Mouse (Mus musculus): Measurements from ENCODE around the gene Nup54.

The Nup54 gene

DNA sequence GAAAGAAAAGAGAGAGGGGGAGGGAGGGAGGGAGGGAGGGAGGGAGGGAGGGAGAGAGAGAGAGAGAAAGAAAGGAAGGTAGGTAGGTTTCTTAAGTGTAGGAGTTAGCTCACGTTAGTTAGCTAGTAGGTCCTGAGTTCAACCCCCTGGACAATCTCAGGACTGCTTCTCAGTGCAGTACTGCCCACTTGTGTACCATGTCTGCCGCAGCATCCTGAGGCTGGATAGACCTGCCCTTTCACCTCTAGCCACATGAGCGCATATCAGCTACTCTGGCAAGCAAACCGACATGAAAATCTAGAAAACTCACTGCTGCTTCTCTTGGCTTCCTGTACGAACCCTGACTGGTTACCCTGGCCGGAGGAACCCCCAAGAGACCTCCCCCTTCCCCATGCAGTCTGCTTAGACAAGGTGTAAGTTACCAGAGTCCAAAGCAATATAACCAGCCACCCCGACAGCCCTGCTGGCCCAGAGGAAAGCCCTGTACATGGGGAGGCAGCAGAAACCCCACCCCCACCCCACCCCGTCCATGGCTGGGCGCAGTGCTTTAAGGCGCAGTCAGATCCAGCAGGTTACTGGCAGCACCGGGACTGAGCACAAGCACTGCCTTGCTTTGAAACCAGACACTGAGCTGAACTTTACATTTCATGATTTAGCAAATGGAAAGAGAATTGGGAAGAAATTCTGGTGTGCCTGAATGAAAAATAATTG, 21.6 kb downstream of the Nup54 start:
- peak; percentile 30 for DNase-seq (ENCODE audit: low read depth, low spot score)

DNA sequence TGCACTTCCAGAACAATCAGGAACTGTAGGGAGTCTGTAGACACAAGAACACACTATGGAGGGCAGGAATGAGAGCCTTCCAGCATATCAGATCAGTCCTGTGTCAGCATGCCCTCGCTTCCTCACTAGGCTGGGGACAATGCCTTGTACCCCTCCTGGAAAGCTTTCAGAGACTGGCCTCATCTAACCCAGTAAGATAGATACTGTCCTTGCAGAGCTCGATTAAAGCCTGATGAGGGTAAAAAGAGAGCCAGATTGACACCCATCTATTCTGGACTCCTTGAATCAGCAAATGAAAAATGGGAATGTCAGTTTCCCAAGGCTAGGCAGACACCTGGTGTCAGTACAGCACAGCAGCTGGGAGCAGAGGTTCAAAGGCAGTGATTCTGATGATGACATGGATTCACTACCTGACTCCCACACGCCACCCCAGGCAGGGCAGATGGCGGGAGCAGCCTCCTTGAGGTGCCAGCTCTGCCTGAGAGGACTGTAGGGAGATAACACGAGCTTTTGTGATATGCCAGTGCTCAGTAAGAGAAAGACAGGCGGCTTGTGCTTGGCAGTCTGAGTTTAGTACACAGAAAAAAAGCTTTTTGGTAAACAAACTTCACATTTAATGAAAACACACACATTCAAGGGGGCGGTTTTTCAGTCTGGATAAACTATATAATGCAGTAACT, 23.4 kb downstream of the Nup54 start:
- DNase-seq (ENCODE audit: low read depth, low spot score): no peak

GRCm38 (mm10) chr5:92410486-92410885, 24.5 kb downstream of the Nup54 start:
- no peak for DNase-seq (ENCODE audit: low read depth, low spot score)

- DNase-seq (ENCODE audit: low read depth, low spot score): no peak
Observed at GRCm38 (mm10) chr5:92409361-92410155, 25.5 kb downstream of the Nup54 start.

DNA sequence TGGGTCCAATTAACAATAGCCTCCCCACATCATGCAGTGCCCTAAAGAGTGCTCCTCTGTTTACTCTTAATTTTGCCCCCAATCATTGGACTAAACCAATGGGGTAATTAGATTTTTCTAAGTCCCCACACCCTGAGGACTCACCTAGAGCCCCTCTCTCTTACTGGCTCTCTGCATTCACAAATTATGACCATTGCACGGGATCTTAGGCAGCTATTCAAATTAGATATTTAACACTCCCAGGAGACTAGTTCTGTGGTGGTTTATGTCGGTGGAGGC, 30.7 kb downstream of the Nup54 start:
- no peak for DNase-seq (ENCODE audit: low read depth, low spot score)

GRCm38 (mm10) chr5:92403562-92404399, 31.2 kb downstream of the Nup54 start:
- no peak for DNase-seq (ENCODE audit: low read depth, low spot score)

DNA sequence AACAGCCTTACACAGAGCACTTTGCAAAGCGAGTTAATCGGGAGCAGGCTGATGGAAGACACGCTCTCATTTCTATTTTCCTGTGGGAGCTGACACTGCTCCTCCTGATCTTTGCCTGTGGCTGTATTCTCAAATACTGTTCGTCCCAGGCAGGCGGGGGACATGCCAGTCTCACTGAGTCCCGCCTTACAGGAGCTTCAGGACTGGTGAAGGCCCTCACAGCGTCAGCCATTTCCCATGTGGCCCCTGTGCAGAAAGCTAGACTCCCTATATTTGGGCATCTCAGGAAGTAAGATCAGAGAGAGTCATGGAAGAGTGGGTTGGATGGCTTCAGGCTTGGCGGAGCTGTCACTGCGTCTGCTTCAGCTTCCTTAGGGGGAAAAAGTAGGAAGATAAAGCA, 32.2 kb downstream of the Nup54 start:
- DNase-seq (ENCODE audit: low read depth, low spot score): no peak

DNA sequence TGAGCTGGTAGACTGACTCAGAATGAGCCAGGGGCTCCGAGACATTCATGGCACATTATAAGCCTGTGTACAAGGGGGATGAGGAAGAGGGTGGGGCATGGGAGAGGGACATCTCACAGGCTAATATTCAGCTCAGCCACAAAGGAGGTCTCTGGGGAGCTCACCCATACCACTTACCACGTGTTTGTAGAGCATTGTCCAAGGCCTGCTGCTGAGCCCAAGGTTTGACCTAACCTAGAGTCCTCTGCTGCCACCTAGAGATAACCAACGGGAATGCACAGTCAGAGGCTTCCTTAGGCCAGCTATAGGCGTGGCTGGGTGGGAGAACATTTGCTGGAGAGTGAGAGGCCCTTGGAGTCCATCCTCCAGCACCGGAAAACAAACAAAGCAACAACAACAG, 36.9 kb downstream of the Nup54 start:
- DNase-seq (ENCODE audit: low read depth, low spot score): peak; percentile 91

DNA sequence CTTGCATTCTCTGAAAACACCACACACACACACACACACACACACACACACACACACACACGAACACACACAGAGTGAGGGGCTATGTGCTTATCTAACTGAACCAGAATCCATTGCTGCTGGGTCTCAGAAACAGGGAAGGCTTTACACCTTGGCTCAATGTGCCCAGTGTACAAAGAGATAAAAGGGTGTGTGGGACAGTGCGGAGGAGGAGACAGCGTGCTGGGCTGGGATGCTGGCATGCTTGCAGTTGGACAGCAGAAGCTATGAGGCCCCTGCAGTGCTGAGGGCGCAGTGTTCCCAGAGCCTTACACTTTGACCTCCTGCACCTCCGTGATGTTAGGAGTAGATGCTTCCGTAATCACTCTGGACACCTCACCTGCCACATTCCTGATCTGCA, 38.5 kb downstream of the Nup54 start:
- DNase-seq (ENCODE audit: low read depth, low spot score): no peak

GRCm38 (mm10) chr5:92395764-92396163, 39.3 kb downstream of the Nup54 start:
- DNase-seq (ENCODE audit: low read depth, low spot score): no peak

- DNase-seq (ENCODE audit: low read depth, low spot score): no peak
Observed at GRCm38 (mm10) chr5:92393863-92394262, 41.2 kb downstream of the Nup54 start.

DNA sequence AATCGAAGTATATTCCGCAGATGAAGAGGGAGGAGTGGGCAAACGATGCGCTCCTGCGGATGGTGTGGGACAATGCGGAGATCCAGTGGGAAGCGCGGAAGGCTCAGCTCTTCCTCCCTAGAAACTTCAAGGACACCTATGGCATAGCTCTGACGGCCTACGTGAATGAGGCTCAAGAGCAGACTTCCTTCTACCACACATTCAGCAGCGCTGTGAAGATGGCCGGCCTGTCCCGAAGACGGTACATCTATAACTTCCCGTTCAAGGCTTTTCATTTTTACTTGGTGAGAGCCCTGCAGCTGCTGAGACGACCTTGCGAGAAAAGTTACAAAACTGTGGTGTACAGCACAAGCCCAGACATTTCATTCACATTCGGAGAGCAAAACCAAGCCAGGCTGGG, 42.5 kb downstream of the Nup54 start:
- DNase-seq (ENCODE audit: low read depth, low spot score): peak; percentile 27

DNA sequence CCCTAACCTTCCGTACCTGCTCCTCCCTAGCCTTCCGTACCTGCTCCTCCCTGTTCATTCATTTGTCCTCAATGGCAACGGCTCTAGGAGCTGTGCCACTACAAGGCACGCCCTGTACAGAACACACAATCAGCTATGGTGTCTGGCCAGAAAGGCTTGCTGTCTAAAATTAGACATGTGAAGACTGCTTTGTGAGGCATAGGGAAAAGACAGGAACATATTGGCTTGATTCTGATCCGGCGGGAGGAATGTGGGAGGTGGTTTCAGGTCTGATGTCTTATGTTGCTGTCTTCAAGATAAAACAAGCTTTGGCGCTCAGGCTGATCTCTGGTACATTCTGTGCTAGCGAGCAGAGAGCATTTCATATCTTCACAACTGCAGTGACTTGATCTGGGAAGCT, 44.4 kb downstream of the Nup54 start:
- no peak for DNase-seq (ENCODE audit: low read depth, low spot score)

- no peak for DNase-seq (ENCODE audit: low read depth, low spot score)
Observed at GRCm38 (mm10) chr5:92389977-92390376, 45.0 kb downstream of the Nup54 start.

- no peak for DNase-seq (ENCODE audit: low read depth, low spot score)
Observed at GRCm38 (mm10) chr5:92387433-92387832, 47.6 kb downstream of the Nup54 start.

GRCm38 (mm10) chr5:92386643-92387042, 48.4 kb downstream of the Nup54 start:
- DNase-seq (ENCODE audit: low read depth, low spot score): peak; percentile 33

- no peak for DNase-seq (ENCODE audit: low read depth, low spot score)
Observed at GRCm38 (mm10) chr5:92386102-92386501, 48.9 kb downstream of the Nup54 start.

- DNase-seq (ENCODE audit: low read depth, low spot score): peak; percentile 45
Observed at GRCm38 (mm10) chr5:92384855-92385254, 50.2 kb downstream of the Nup54 start.

DNA sequence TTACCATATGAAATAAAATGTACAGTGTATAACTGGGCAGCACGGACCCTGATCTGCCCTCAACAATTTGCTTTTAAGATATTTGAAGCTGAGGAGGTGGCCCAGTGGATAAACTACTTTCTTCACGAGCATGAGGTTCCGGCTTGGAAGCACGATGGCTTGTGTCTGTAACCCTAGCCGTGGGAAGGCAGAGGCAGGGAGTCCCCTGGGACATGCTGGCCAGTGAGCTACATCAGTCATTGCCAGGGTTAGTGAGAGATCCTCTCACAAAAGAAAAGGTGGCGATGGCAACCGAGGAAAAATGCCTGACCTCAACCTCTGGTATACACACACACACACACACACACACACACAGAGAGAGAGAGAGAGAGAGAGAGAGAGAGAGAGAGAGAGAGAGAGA, 51.3 kb downstream of the Nup54 start:
- DNase-seq (ENCODE audit: low read depth, low spot score): no peak

DNA sequence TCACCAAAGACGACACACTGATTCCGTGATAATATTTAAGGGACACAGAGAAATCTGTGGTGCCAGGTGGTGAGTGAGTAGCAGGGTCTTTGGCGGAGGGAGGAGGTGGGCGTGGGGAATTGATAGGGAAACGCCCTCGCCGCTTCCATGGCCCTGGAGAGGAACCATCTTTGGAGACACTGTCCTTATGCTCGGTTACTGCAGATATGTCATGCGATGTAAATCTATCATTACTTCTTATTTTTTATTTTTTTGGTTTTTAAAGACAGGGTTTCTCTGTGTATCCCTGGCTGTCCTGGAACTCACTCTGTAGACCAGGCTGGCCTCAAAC, 52.7 kb downstream of the Nup54 start:
- DNase-seq (ENCODE audit: low read depth, low spot score): no peak

DNA sequence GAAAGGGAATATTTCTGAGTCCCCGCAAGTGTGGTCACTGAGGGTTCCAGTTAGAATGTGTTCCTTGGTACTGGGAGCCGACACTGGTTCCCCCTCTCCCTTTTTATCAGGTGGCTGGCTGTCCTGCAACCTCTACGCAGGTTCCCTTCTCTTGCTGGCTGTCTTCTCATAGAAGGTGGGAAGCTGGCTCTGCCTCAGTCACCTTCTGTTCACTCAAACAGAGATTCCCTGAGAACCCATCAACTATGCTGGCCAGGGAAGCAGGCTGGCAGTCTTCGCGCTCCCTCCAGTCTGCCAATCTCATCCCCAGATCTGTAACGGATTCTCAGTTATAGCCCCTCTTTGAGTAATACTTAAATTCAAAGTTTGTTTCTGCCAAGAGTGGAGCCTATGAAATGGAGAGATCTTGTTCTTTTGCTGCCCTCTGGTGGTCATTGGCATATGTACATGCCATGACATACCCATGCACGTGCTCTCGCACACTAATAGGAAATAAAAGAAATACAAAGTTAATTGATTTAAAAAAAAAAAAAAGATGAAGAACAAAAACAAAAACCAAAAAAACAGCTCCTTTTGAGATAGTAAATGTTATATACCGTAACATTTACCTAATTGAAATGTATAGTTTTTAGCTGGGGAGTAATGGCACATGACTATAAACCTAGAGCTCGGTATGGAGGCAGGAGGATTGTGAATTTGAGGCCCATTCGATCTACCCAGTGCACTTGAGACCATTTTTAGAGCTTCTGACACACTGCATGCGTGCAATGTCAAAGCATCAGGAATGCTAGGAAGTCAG, 53.3 kb downstream of the Nup54 start:
- DNase-seq (ENCODE audit: low read depth, low spot score): peak; percentile 84

Data from ES-CJ7 (cell line).